ENCODE assay signal across 8 mouse cellular contexts in the genomic region with DNA sequence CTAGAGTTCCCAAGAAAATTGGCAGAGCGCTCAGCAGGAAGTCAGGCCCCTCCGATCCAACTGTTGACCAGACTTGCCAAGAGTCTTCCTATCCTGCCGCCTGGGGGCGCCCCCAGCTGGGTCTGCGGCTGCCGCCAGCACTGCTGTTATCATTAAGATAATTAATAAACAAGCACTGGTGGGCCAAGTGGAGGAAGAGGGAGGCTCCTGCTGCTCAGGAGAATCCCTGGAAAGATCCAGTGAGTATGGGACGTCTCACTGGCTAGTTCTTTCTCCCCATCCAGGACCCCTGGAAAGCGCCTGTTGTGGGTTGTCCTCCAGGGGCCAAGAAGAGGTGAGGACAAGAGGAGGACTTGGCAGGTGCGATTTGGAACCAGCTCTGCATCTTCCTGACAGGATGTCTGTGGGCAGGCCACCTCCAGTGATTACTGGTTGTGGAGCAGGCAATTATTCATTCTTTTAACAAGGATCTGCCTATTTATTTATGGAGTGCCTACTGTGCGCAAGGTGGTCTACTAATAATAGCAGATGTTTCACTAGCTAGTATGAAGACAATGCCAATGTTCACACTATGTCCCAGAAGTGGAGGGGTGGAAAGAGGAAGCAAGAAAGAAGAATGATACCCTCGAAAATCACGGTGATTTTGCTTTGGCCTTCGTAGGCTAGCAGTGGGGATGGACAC. TPM values are rescaled to one million over a fixed set of nuclear protein-coding genes. Genes with fewer than 3 reads are reported as not detected.
DNase-seq lines count a peak whose midpoint lies in the region; ATAC-seq and TF ChIP-seq lines count a peak whose summit lies in the region.

No protein-coding gene starts in this region.

- H3K4me2 ChIP-seq in lung, embryonic 14.5 days: peak overlapping the region; percentile 95

- H3K4me3 ChIP-seq in spleen, adult 2 months (ENCODE audit: extremely low read depth, insufficient read depth, insufficient read length): no peak overlapping the region
- H3K4me3 ChIP-seq in lung, embryonic 14.5 days (ENCODE audit: low read depth, low read length): no peak overlapping the region

- DNase-seq in spleen, adult 2 months (ENCODE audit: low read depth in 1 of 2, low spot score in 2 of 2): peak in 1 of 2 experiments; percentile 31
- no peak for DNase-seq in spleen, adult 12 weeks (ENCODE audit: low spot score)
- peak; percentile 63 for DNase-seq in cerebellum, adult 11-12 months
- peak; percentile 98 for DNase-seq in heart, adult 11 months
- DNase-seq in kidney, adult 18-20 months: peak; percentile 62
- DNase-seq in lung, embryonic 14.5 days: peak; percentile 89
- DNase-seq in ovary, postnatal 36 days (ENCODE audit: low spot score): peak; percentile 81

- 15% methylated on average over 13 of the region's 13 CpGs for WGBS in spleen, adult 2 months
- 9% methylated on average over 13 of the region's 13 CpGs for WGBS in lung, embryonic 14.5 days

- no peak for TF ChIP-seq POLR2A in spleen, adult 2 months (IDR thresholded peaks at IDR 0.05; ENCODE audit: low read depth, low read length)

- no peaks in the 10 kb centered on the region for H3K9me3 ChIP-seq in lung, embryonic 14.5 days (ENCODE audit: low read depth, low read length)

- peaks cover 13% of the 10 kb centered on the region for H3K27me3 ChIP-seq in spleen, adult 2 months (ENCODE audit: control insufficient read depth, insufficient read depth, low read length)
- no peaks in the 10 kb centered on the region for H3K27me3 ChIP-seq in lung, embryonic 14.5 days (ENCODE audit: insufficient read depth, low read length)

- peaks cover 7% of the 10 kb centered on the region for H3K4me1 ChIP-seq in spleen, adult 2 months (ENCODE audit: control insufficient read depth, insufficient read depth, insufficient read length)
- H3K4me1 ChIP-seq in lung, embryonic 14.5 days (ENCODE audit: insufficient read depth): 0 out of 2 replicates have a peak, but pooled peaks cover 8% of the 10 kb centered on the region

- peak; percentile 41; the same call in 1 of the 2 replicates for TF ChIP-seq CTCF in spleen, adult 2 months (IDR thresholded peaks at IDR 0.05; ENCODE audit: extremely low read depth, insufficient read depth, insufficient read length, insufficient replicate concordance)
- TF ChIP-seq CTCF in lung, embryonic 14.5 days (IDR thresholded peaks at IDR 0.05; ENCODE audit: low read depth): peak; percentile 70

- H3K9ac ChIP-seq in lung, embryonic 14.5 days: no peak overlapping the region

- peak; percentile 38; the same call in 1 of the 2 replicates for ATAC-seq in lung, embryonic 14.5 days (ENCODE audit: insufficient read depth)
- no peak for ATAC-seq in granulocyte monocyte progenitor cell, adult 5-6 weeks (replicated peaks; ENCODE audit: poor library complexity, severe bottlenecking)

- H3K27ac ChIP-seq in spleen, adult 2 months (ENCODE audit: insufficient read depth, low read length): no peak overlapping the region
- no peak overlapping the region for H3K27ac ChIP-seq in lung, embryonic 14.5 days (ENCODE audit: low read depth)

- H3K36me3 ChIP-seq in spleen, adult 2 months (ENCODE audit: control insufficient read depth, insufficient read depth, low read length): no peaks in the 10 kb centered on the region
- H3K36me3 ChIP-seq in lung, embryonic 14.5 days (ENCODE audit: insufficient read depth): peaks cover 3% of the 10 kb centered on the region; the same call in 1 of the 2 replicates

RNA-seq across cellular contexts. Expression of gene Tyro3, which starts 0.9 kb away (rescaled TPM):
- 1.7 and 2.1 TPM in 2 replicates for polyA plus RNA-seq in spleen, adult 2 months (2012; rRNA removed)
- 19.0 and 21.9 TPM in 2 replicates for polyA plus RNA-seq in lung, embryonic 14.5 days (2014; fragmentation: Nextera tagmentation; extraction: Ambion mirVana)
- total RNA-seq in granulocyte monocyte progenitor cell, adult 5-6 weeks (2014; fragmentation: Nextera tagmentation): 0.15 TPM in 1 of 2 replicates, not detected in the other
- total RNA-seq in granulocyte monocyte progenitor cell, adult 5-6 weeks (2017): not detected in 2 replicates

RNA-seq across cellular contexts. Expression of gene Rpap1, which starts 11.1 kb away (rescaled TPM):
- polyA plus RNA-seq in spleen, adult 2 months (2012; rRNA removed): 25.7 and 30.7 TPM in 2 replicates
- polyA plus RNA-seq in lung, embryonic 14.5 days (2014; fragmentation: Nextera tagmentation; extraction: Ambion mirVana): 30.7 and 34.2 TPM in 2 replicates
- 15.8 and 16.1 TPM in 2 replicates for total RNA-seq in granulocyte monocyte progenitor cell, adult 5-6 weeks (2014; fragmentation: Nextera tagmentation)
- total RNA-seq in granulocyte monocyte progenitor cell, adult 5-6 weeks (2017): 10.7 and 11.7 TPM in 2 replicates

RNA-seq across cellular contexts. Expression of gene Ltk, which starts 38.2 kb away (rescaled TPM):
- 9.0 and 15.0 TPM in 2 replicates for polyA plus RNA-seq in spleen, adult 2 months (2012; rRNA removed)
- 0.66 and 0.83 TPM in 2 replicates for polyA plus RNA-seq in lung, embryonic 14.5 days (2014; fragmentation: Nextera tagmentation; extraction: Ambion mirVana)
- total RNA-seq in granulocyte monocyte progenitor cell, adult 5-6 weeks (2014; fragmentation: Nextera tagmentation): not detected in 2 replicates
- total RNA-seq in granulocyte monocyte progenitor cell, adult 5-6 weeks (2017): not detected in 2 replicates

RNA-seq across cellular contexts. Expression of gene Itpka, which starts 56.2 kb away (rescaled TPM):
- 0.72 and 0.81 TPM in 2 replicates for polyA plus RNA-seq in spleen, adult 2 months (2012; rRNA removed)
- 1.3 TPM in 2 replicates for polyA plus RNA-seq in lung, embryonic 14.5 days (2014; fragmentation: Nextera tagmentation; extraction: Ambion mirVana)
- 0.47 TPM in 1 of 2 replicates, not detected in the other for total RNA-seq in granulocyte monocyte progenitor cell, adult 5-6 weeks (2014; fragmentation: Nextera tagmentation)
- 0.57 TPM in 1 of 2 replicates, not detected in the other for total RNA-seq in granulocyte monocyte progenitor cell, adult 5-6 weeks (2017)
